Mouse (Mus musculus): Measurements from ENCODE around the gene Rgp1.
"Not testable (repeated sequence)": the region's sequence is repeated elsewhere in the genome, so short reads cannot be mapped to it uniquely, and the experiment has no call there.

The Rgp1 gene

GRCm38 (mm10) chr4:43578376-43579204, at the start of gene Rgp1, which contains the start of gene Gba2:
Rgp1 (plus strand) TSS chr4:43578715.
Gba2 (minus strand) TSS chr4:43578873.
- peak; percentile 72 for DNase-seq (ENCODE audit: low read depth, low spot score)

- no peak for DNase-seq (ENCODE audit: low read depth, low spot score)
Observed at GRCm38 (mm10) chr4:43530081-43530501, 48.4 kb upstream of the Rgp1 start.

- DNase-seq (ENCODE audit: low read depth, low spot score), result peak; percentile 53
Observed at GRCm38 (mm10) chr4:43530581-43530980, 47.9 kb upstream of the Rgp1 start.

GRCm38 (mm10) chr4:43533270-43533669, 45.2 kb upstream of the Rgp1 start:
- DNase-seq (ENCODE audit: low read depth, low spot score), result no peak

GRCm38 (mm10) chr4:43535628-43536027, 42.9 kb upstream of the Rgp1 start:
- DNase-seq (ENCODE audit: low read depth, low spot score), result no peak

GRCm38 (mm10) chr4:43536031-43536430, 42.5 kb upstream of the Rgp1 start:
- DNase-seq (ENCODE audit: low read depth, low spot score), result no peak

- DNase-seq (ENCODE audit: low read depth, low spot score), result no peak
Observed at GRCm38 (mm10) chr4:43542044-43542443, 36.5 kb upstream of the Rgp1 start.

- DNase-seq (ENCODE audit: low read depth, low spot score), result no peak
Observed at GRCm38 (mm10) chr4:43546375-43547047, 32.0 kb upstream of the Rgp1 start.

GRCm38 (mm10) chr4:43547160-43547559, 31.4 kb upstream of the Rgp1 start:
- DNase-seq (ENCODE audit: low read depth, low spot score), result no peak

- DNase-seq (ENCODE audit: low read depth, low spot score), result no peak
Observed at GRCm38 (mm10) chr4:43549055-43549454, 29.5 kb upstream of the Rgp1 start.

- not testable (repeated sequence) for DNase-seq (ENCODE audit: low read depth, low spot score)
Observed at GRCm38 (mm10) chr4:43551854-43552253, 26.7 kb upstream of the Rgp1 start.

GRCm38 (mm10) chr4:43552437-43552836, 26.1 kb upstream of the Rgp1 start:
- no peak for DNase-seq (ENCODE audit: low read depth, low spot score)

GRCm38 (mm10) chr4:43553891-43554290, 24.6 kb upstream of the Rgp1 start:
- no peak for DNase-seq (ENCODE audit: low read depth, low spot score)

- no peak for DNase-seq (ENCODE audit: low read depth, low spot score)
Observed at GRCm38 (mm10) chr4:43555926-43556325, 22.6 kb upstream of the Rgp1 start.

GRCm38 (mm10) chr4:43558028-43558630, 20.4 kb upstream of the Rgp1 start:
- no peak for DNase-seq (ENCODE audit: low read depth, low spot score)

GRCm38 (mm10) chr4:43558631-43559356, 19.7 kb upstream of the Rgp1 start:
- DNase-seq (ENCODE audit: low read depth, low spot score), result no peak

GRCm38 (mm10) chr4:43559519-43560242, 18.8 kb upstream of the Rgp1 start:
- DNase-seq (ENCODE audit: low read depth, low spot score), result no peak

- no peak for DNase-seq (ENCODE audit: low read depth, low spot score)
Observed at GRCm38 (mm10) chr4:43560243-43560611, 18.3 kb upstream of the Rgp1 start.

GRCm38 (mm10) chr4:43560976-43561375, 17.5 kb upstream of the Rgp1 start:
- DNase-seq (ENCODE audit: low read depth, low spot score), result no peak

GRCm38 (mm10) chr4:43561436-43561996, 17.0 kb upstream of the Rgp1 start:
- no peak for DNase-seq (ENCODE audit: low read depth, low spot score)
